Mouse (Mus musculus): Measurements from ENCODE around the gene Slc12a9. TPM values are rescaled to one million over a fixed set of nuclear protein-coding genes. Genes with fewer than 3 reads are reported as not detected.

Gene Slc12a9
- total RNA-seq (2021): 10 to 100 TPM; 28.8 to 31.5 TPM

GRCm38 (mm10) chr5:137333512-137334174 lies at the start of gene Slc12a9:
Slc12a9 (minus strand) TSS chr5:137333597.
- DNase-seq: peak; percentile 96
- intact Hi-C loops (cut with DNase I): no loop called here

- DNase-seq: peak; percentile 66
- intact Hi-C loops (cut with DNase I): no loop called here
Observed at GRCm38 (mm10) chr5:137381152-137381551, 47.8 kb upstream of the Slc12a9 start.

GRCm38 (mm10) chr5:137377603-137378002 lies 44.2 kb upstream of the Slc12a9 start:
- intact Hi-C loops (cut with DNase I): no loop called here
- DNase-seq: no peak

- intact Hi-C loops (cut with DNase I): no loop called here
- no peak for DNase-seq
Observed at GRCm38 (mm10) chr5:137377176-137377575, 43.8 kb upstream of the Slc12a9 start.

GRCm38 (mm10) chr5:137376722-137377121 lies 43.3 kb upstream of the Slc12a9 start:
- intact Hi-C loops (cut with DNase I): no loop called here

GRCm38 (mm10) chr5:137376198-137376597 lies 42.8 kb upstream of the Slc12a9 start:
- intact Hi-C loops (cut with DNase I): no loop called here
- no peak for DNase-seq

More at GRCm38 (mm10) chr5:137376722-137377121, 43.3 kb upstream of the Slc12a9 start:
- no peak for DNase-seq

DNA sequence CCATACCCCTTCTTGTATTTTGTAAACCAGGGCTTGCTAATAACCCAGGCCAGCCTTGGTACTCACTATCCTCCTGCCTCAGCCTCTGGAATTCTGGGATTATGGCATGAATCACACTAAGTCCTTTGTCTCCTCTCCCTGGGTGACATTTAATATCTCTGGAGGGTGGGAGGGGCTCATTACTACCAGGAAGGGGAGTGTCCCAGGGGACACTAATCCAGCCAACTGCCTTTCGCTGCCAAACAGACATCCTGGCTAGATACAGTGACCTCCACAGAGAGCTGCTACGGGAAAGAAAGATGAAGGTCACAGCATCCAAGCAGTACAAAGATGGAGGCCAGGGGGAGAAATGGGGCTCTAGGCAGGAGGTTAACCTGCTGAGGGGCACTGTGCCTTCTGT lies 42.2 kb upstream of the Slc12a9 start:
- intact Hi-C loops (cut with DNase I): no loop called here
- no peak for DNase-seq

DNA sequence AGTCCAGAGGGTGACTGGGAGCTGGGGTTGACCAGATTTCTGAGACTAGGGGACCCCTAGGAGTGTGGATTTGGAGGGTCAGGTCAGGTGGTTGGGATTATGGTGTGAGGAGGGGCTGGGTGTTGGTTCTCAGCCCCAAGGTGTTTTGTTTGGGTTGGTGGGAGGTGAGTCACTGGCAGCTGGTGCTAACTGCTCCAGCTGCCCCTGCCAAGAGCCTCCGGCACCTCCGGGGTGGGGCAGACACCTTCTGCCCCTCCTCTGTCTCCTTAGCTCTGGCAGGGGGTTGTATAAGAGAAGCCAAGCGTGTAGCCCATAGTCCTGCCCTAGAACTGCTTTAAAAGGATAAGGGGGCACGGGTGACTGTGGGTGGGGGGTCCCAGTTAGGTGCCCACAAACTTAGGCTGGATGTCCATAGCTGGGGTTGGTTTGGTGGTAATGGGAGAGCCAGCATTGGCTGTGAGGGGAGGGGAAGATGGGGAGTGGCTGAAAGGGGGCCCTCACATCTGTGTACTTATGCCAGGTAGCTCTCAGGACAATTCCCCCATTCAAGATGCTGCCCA lies 41.2 kb upstream of the Slc12a9 start:
- no peak for DNase-seq
- intact Hi-C loops (cut with DNase I): no loop called here

DNA sequence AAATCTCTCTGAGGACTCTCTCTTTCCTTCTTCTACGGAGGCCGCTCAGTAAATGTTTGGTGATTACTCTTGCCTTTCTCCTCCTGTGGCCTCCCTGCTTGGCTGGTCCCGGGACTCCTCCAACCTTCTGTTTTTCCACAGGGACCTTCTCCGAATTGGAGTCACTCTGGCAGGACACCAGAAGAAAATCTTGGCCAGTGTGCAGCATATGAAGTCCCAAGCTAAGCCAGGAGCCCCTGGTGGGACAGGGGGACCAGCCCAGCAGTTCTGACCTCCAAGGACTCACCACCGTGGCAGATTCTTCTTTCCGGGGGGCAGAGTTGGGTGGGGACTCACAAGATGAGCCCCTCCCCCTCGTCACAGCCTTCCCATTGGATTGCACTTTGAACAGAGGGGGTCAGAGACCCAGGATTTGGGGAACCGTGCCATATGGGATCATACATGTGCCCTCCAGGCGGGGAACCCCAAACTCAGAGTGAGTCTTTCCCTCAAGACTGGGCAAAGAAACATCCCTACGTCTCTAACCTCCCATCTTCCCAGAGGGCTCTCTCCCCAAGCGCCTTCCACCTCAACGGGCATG lies 40.1 kb upstream of the Slc12a9 start:
- intact Hi-C loops (cut with DNase I): no loop called here
- no peak for DNase-seq

GRCm38 (mm10) chr5:137369665-137370064 lies 36.3 kb upstream of the Slc12a9 start:
- no peak for DNase-seq
- intact Hi-C loops (cut with DNase I): no loop called here

- intact Hi-C loops (cut with DNase I): loop anchor here (10.0 kb wide), 1 partner anchor 386 kb away; the partner anchor contains the start of genes Nyap1 and Tsc22d4
Observed at GRCm38 (mm10) chr5:137358382-137358781, 25.0 kb upstream of the Slc12a9 start.

DNA sequence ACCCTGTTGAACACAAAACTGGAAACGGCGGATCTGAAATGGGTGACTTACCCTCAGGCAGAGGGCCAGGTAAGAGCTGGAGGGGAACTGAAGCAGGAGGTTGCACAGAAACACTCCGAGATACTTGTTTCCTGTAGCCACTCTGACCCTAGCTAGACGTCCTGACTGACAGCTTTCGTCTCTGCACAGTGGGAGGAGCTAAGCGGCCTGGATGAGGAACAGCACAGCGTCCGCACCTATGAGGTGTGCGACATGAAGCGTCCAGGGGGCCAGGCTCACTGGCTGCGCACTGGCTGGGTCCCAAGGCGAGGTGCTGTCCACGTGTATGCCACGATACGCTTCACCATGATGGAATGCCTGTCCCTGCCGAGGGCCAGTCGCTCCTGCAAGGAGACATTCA lies 20.7 kb upstream of the Slc12a9 start:
- no peak for DNase-seq
- intact Hi-C loops (cut with DNase I): loop anchor here (10.0 kb wide), 1 partner anchor 391 kb away; the partner anchor contains the start of genes Nyap1 and Tsc22d4

More at GRCm38 (mm10) chr5:137358382-137358781, 25.0 kb upstream of the Slc12a9 start:
- DNase-seq: no peak

DNA sequence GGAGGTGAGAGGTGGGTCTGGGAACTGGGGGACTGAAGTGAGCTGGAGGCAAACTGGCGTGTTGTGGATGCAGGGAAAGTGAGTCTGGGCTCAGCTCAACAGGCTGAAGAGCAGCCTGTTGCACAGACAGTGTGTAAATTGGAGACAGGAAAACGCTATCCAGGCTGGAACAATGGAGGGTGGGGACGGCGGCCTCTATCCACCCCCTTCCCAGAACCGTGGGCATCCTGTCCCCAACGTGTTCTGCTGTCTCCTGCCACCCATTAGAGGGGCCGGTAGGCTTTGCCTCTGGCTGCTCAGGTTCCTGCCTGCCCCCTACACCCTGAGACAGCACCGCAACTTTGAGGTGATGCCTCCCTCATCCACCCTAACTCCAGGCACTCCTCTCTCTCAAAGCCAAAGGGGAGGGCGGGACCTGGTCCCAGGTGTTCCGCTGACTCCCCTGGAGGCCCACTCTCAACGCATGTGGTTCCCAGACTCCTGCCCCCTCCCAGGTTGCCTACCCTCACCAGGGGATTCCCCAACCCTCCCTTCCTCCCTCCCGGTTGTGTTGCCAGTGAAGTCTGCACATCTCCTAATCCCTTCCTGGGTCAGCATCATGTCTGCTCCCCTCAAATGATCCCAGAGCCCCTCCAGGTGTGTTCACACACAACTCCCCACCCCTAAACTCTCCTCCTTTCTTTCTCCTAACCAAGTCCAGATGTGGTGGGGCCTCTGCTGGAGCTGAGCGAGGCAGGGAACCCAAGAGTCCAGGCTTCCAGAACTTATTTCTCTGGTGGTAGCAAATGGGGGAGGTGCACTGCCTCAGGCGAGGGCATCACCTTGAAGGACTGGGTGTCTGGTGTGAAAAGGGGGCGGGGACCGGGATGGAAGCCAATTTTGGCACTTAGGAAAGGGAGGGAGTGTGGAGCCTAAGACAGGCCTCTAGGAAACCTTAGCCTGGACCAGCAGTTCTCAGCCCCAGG lies 18.9 kb upstream of the Slc12a9 start:
- DNase-seq: peak; percentile 21
- intact Hi-C loops (cut with DNase I): loop anchor here (10.0 kb wide), 1 partner anchor 393 kb away; the partner anchor contains the start of genes Nyap1 and Tsc22d4

DNA sequence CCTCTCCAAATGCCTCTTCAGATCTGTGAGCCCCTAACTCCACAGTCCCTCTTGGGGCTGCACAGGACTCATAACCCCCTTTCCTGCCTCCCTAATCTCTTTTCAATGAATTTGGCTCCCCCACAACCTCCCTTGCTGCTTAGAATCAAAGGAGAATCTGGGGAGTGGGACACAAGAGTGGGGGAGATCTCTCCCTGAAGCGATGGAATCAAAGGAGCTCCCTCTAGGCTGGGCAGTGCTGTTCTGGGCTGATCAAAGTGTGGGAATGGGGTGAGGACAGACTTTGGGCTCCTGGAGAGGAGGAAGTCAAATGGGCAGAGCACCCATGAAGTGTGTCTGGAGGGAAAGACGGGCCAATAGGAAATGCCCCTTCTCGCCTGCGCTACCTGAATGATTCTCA lies 18.0 kb upstream of the Slc12a9 start:
- DNase-seq: no peak
- intact Hi-C loops (cut with DNase I): loop anchor here (10.0 kb wide), 1 partner anchor 393 kb away; the partner anchor contains the start of genes Nyap1 and Tsc22d4

- DNase-seq: no peak
- intact Hi-C loops (cut with DNase I): loop anchor here (10.0 kb wide), 1 partner anchor 394 kb away; the partner anchor contains the start of genes Nyap1 and Tsc22d4
Observed at GRCm38 (mm10) chr5:137351058-137351380, 17.6 kb upstream of the Slc12a9 start.

DNA sequence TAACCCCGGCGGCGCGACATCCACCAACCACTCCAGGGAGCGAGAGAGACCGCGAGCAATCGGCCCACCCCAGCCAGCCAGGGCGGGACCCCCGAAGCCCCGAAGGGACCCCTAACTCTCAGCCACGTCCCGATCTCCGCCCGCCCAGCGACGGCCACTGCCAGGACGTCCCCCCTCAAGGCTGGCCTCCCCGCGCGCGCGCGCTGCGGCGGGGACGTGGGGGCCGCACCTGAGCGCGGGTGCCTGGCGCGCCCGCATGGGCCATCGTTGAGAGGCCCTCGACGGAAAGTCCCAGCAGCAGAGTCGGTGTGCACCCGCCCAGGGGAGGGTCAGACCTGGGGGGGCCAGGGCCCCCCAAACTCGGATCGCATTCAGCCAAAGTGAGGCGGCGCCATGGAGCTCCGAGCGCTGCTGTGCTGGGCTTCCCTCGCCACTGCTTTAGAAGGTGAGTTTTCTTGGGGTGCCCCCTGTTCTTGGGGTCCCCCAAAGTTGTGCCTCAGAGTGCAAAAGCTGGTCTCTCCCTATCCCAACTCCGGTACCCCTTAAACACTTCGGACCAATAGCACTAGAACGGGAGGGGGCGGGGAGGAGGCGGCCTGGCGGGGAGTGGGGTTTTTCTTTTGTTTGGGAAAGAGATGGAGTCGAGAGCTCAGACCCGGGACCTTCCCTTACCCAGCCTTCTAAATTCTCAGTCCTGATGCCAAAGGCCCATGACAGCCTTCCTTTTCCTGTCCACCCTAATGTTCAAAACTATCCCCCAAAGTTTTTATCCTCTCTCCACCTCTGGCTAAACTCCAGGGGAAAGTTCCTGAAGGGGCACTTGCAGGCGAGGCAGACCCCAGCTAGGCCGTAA lies 17.0 kb upstream of the Slc12a9 start:
- no peak for DNase-seq
- intact Hi-C loops (cut with DNase I): loop anchor here (10.0 kb wide), 1 partner anchor 394 kb away; the partner anchor contains the start of genes Nyap1 and Tsc22d4

DNA sequence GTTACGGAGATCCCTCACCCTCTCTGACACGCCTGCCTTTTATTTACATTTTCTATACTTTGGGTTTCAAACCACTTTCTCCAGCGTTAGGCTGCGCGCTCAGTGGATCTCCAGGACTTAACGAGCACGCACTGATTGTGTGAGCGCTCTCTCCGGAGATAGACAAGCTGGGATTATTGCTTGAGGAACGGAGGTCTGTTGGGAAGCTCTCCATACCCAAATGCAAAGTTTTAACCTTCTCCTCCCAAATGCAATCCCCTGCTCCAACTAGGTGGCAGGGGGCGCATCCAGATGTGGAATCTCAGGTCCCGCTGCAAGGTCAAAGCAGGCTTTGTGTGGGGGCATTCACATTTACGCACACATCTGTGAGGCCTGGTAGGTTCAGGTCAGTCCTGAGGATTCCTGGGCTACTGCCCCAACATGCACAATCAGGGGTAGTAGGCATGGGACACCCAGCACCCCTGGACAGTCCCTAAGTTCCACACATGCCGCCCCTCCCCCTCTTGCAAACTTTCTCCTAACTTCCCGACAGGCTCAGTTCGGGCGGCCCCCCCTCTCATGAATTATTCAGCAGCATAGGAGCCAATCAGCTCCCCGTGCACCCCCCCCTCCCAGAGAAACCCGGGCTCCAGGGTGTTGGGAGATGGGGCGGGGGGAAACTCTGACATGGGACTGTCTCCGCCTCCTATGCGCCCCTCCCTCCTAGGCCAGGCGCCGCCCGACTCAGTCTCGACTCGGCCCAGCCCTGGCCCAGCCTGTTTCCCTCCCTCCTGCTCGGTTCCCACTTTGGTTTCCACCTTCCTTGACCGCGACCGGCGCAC lies 16.2 kb upstream of the Slc12a9 start, which contains the start of gene Ephb4:
TSS of gene Ephb4 (plus strand) at position 726 of the 821 bp plus-strand sequence.
- peak; percentile 86 for DNase-seq
- intact Hi-C loops (cut with DNase I): loop anchor here (10.0 kb wide), 1 partner anchor 395 kb away; the partner anchor contains the start of genes Nyap1 and Tsc22d4

Measured in left cerebral cortex, postnatal 4 days (tissue).